Mouse (Mus musculus): ENCODE measurements around the gene Hoxa2.

GRCm38 (mm10) chr6:52202362-52203120, 37.9 kb upstream of the Hoxa2 start:
- TF ChIP-seq CTCF (IDR thresholded peaks at IDR 0.05; ENCODE audit: control insufficient read depth, insufficient read depth, insufficient read length) (no peak), CEBPB (IDR thresholded peaks at IDR 0.05; ENCODE audit: low read depth) (no peak), MYOD1 (IDR thresholded peaks at IDR 0.05; ENCODE audit: control insufficient read depth, insufficient read length, low read depth) (no peak), MYOG (IDR thresholded peaks at IDR 0.05; ENCODE audit: control insufficient read depth, extremely low read depth, insufficient read length) (no peak), MAX (IDR thresholded peaks at IDR 0.05) (no peak)
